Mouse (Mus musculus) heart, embryonic 10.5 days (tissue): ENCODE data around the gene Sgca. TPM values are rescaled to one million over a fixed set of nuclear protein-coding genes. Genes with fewer than 3 reads are reported as not detected.

ENCODE experiments used
- DNase-seq: peaks from one replicate; pipeline ENCODE4 v3.0.0-alpha.2; 2017; ENCODE audit warnings: low spot score
- H3K27ac ChIP-seq: fragments of 300-500 bp; sonication (generic); 2 replicates; pipeline ENCODE4 v1.5.1; 2016; ENCODE audit warnings: mild to moderate bottlenecking
- H3K27me3 ChIP-seq: fragments of 300-500 bp; sonication (generic); 2 replicates; pipeline ENCODE4 v1.6.1; 2016; ENCODE audit warnings: mild to moderate bottlenecking; ENCODE audit not compliant: poor library complexity, insufficient read depth, severe bottlenecking
- H3K36me3 ChIP-seq: fragments of 300-500 bp; sonication (generic); 2 replicates; pipeline ENCODE4 v1.6.1; 2016; ENCODE audit warnings: mild to moderate bottlenecking, moderate library complexity
- H3K4me1 ChIP-seq: fragments of 300-500 bp; sonication (generic); 2 replicates; pipeline ENCODE4 v1.6.1; 2016; ENCODE audit warnings: mild to moderate bottlenecking
- H3K4me3 ChIP-seq: fragments of 300-500 bp; sonication (generic); 2 replicates; pipeline ENCODE4 v1.5.1; 2016; ENCODE audit warnings: mild to moderate bottlenecking, moderate library complexity
- H3K9me3 ChIP-seq: fragments of 300-500 bp; sonication (generic); 2 replicates; pipeline ENCODE4 v1.6.1; 2016; ENCODE audit warnings: mild to moderate bottlenecking, moderate library complexity
- WGBS: fragments of 180-500 bp; shearing (Covaris S2); methylation state at CpG from one replicate; pipeline ENCODE4 v1.1.7; 2016; 5-methylcytosine and 5-hydroxymethylcytosine counted together
- polyA plus RNA-seq: library from polyadenylated mRNA; unstranded; fragments of >200 nt; fragmentation: Nextera tagmentation; extraction: Ambion mirVana; gene quantifications from 2 replicates; pipeline ENCODE4 v1.2.1, GENCODE M21; 2016

The Sgca gene
- polyA plus RNA-seq, 1 experiment from 2014 or later, result 12.5 TPM

DNA sequence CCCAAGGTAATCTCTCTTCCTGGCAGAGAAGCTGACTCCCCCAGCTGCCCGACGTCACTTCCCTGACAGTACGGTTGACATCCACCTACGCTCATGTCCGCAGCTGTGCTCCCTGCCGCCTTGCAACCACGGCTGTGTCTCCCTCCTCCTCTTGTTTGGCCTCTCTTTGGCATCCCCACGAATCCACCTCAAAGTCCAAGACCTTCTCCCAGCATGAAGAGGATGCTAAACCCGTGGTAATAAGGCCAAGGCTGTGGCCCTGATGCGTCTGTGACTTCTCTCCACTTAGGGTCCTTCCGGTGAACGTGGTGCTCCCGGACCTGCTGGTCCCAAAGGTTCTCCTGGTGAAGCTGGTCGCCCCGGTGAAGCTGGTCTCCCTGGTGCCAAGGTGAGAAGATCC is 33.1 kb downstream of the Sgca start:
- Histone ChIP-seq H3K4me1 (peaks cover 4% of the 10 kb centered on the region; the same call in 1 of the 2 replicates), H3K4me3 (no peak overlapping the region), H3K27me3 (peaks cover 99% of the 10 kb centered on the region), H3K36me3 (peaks cover 42% of the 10 kb centered on the region), H3K9me3 (no peaks in the 10 kb centered on the region), H3K27ac (no peak overlapping the region)
- no peak for DNase-seq
- WGBS, result 73% methylated on average over 15 of the region's 15 CpGs

DNA sequence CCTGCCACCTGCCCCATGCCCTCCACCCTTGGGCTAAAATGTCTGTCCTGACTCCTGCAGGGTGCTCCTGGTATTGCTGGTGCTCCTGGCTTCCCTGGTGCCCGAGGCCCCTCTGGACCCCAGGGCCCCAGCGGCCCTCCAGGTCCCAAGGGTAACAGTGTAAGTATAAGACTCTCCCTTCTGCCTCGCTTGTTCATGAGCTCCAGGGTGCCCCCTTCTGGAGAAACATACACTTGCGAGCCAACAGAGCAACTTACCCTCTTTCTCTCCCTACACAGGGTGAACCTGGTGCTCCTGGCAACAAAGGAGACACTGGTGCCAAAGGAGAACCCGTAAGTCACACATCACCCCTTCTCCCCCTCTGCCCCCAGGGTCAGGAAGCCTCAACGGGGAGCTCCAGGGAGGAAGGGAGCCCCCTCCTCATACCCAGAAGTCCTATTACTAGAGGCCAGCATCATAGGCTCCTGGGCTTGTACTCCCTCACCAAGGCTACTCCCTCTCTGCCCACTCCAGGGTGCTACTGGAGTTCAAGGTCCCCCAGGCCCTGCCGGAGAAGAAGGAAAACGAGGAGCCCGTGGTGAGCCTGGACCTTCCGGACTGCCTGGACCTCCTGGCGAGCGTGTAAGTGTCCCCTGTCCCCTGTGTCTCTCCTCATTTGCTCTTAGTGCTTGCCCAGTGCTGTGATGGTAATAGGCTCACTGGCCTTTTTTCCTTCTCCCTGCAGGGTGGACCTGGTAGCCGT is 33.7 kb downstream of the Sgca start:
- no peak overlapping the region for H3K27ac ChIP-seq
- H3K4me3 ChIP-seq, result no peak overlapping the region
- H3K27me3 ChIP-seq, result peaks cover 99% of the 10 kb centered on the region
- H3K4me1 ChIP-seq, result peaks cover 10% of the 10 kb centered on the region
- WGBS, result 46% methylated on average over 13 of the region's 13 CpGs
- no peak for DNase-seq
- H3K36me3 ChIP-seq, result peaks cover 36% of the 10 kb centered on the region
- H3K9me3 ChIP-seq, result no peaks in the 10 kb centered on the region

DNA sequence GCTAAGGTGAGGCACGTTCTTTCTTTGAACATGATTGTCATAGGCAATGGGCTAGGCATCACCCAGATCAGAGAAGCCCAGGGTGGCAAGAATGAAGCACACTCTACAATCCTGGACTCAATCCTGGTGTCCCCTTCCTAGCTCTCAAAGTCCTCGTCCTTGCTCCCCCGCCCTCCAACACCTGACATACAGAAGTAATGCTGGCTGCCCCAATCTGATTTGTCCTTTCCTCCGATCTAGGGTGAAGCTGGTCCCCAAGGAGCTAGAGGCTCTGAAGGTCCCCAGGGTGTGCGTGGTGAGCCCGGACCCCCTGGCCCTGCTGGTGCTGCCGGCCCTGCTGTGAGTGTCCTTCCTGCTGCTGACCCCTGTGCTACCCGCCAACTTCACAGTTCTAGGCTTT is 34.4 kb downstream of the Sgca start:
- no peaks in the 10 kb centered on the region for H3K9me3 ChIP-seq
- H3K27me3 ChIP-seq, result peaks cover 92% of the 10 kb centered on the region
- H3K4me3 ChIP-seq, result no peak overlapping the region
- 75% methylated on average over 8 of the region's 8 CpGs for whole genome bisulfite sequencing
- H3K36me3 ChIP-seq, result peaks cover 30% of the 10 kb centered on the region
- H3K4me1 ChIP-seq, result peaks cover 14% of the 10 kb centered on the region
- H3K27ac ChIP-seq, result no peak overlapping the region
- no peak for DNase-seq

GRCm38 (mm10) chr11:94941121-94941520 is 35.0 kb downstream of the Sgca start:
- Histone ChIP-seq H3K36me3 (peaks cover 26% of the 10 kb centered on the region), H3K27me3 (peaks cover 92% of the 10 kb centered on the region)
- 32% methylated on average over 9 of the region's 9 CpGs for WGBS

GRCm38 (mm10) chr11:94939280-94939679 is 36.8 kb downstream of the Sgca start:
- H3K4me3 ChIP-seq, result peak overlapping the region; percentile 9; the same call in 1 of the 2 replicates
- H3K36me3 ChIP-seq, result peaks cover 15% of the 10 kb centered on the region
- 21% methylated on average over 4 of the region's 4 CpGs for WGBS
- no peak for DNase-seq
- H3K9me3 ChIP-seq, result no peaks in the 10 kb centered on the region
- no peak overlapping the region for H3K27ac ChIP-seq
- H3K4me1 ChIP-seq, result peaks cover 30% of the 10 kb centered on the region
- peaks cover 93% of the 10 kb centered on the region for H3K27me3 ChIP-seq

More at GRCm38 (mm10) chr11:94941121-94941520, 35.0 kb downstream of the Sgca start:
- no peak overlapping the region for H3K27ac ChIP-seq
- H3K4me1 ChIP-seq, result peaks cover 21% of the 10 kb centered on the region
- no peak for DNase-seq
- H3K9me3 ChIP-seq, result no peaks in the 10 kb centered on the region
- H3K4me3 ChIP-seq, result no peak overlapping the region

- WGBS, result 31% methylated on average over 9 of the region's 9 CpGs
- H3K27ac ChIP-seq, result no peak overlapping the region
- peaks cover 13% of the 10 kb centered on the region for H3K36me3 ChIP-seq
- H3K4me3 ChIP-seq, result peak overlapping the region; percentile 59
- no peaks in the 10 kb centered on the region for H3K9me3 ChIP-seq
- H3K4me1 ChIP-seq, result peaks cover 39% of the 10 kb centered on the region
- DNase-seq, result no peak
- peaks cover 93% of the 10 kb centered on the region for H3K27me3 ChIP-seq
Measured at GRCm38 (mm10) chr11:94938296-94938695, 37.8 kb downstream of the Sgca start.

DNA sequence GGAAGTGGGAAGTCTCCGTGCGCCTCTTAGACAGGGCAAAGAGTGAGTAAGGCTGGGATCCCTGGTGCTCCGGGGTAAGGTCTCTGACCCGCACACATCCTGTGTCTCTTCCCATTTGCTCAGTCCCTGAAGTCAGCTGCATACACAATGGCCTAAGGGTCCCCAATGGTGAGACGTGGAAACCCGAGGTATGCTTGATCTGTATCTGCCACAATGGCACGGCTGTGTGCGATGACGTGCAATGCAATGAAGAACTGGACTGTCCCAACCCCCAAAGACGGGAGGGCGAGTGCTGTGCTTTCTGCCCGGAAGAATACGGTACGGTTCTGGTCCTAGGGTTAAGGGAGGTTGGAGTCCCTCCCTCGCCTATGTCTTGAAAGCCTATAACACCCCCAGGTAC is 38.3 kb downstream of the Sgca start:
- 2% methylated on average over 15 of the region's 15 CpGs for WGBS
- Histone ChIP-seq H3K27me3 (peaks cover 93% of the 10 kb centered on the region), H3K4me1 (peaks cover 44% of the 10 kb centered on the region), H3K27ac (peak overlapping the region; percentile 57), H3K36me3 (peaks cover 10% of the 10 kb centered on the region), H3K9me3 (no peaks in the 10 kb centered on the region), H3K4me3 (peak overlapping the region; percentile 59)
- no peak for DNase-seq

GRCm38 (mm10) chr11:94937335-94937781 is 38.8 kb downstream of the Sgca start:
- peak overlapping the region; percentile 57 for H3K27ac ChIP-seq
- no peaks in the 10 kb centered on the region for H3K9me3 ChIP-seq
- H3K36me3 ChIP-seq, result peaks cover 9% of the 10 kb centered on the region
- H3K4me1 ChIP-seq, result peaks cover 45% of the 10 kb centered on the region
- DNase-seq, result no peak
- peak overlapping the region; percentile 59 for H3K4me3 ChIP-seq
- WGBS, result 1% methylated on average over 18 of the region's 18 CpGs
- peaks cover 93% of the 10 kb centered on the region for H3K27me3 ChIP-seq

DNA sequence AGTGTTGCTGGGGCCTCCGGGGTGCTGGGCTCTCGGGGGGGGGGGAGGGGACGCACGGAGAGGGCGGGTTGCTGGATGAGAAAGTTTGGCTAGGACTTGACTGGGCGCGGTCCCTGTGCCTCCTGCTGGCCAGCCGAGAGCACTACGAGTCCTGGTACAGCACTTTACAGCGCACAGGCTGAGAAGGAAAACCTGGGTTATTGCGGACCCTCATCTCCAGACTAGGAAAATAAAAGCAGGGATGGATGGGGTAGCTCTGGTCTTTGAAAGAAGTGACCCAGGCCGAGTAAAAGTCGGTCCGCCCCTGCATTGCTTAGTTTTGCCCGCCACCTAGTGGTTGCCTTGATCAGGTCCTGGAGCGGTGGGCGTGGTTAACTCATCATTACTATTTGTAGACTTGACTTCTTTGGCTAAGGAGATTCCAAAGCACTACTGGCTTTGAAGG is 39.3 kb downstream of the Sgca start:
- peak; percentile 91 for DNase-seq
- Histone ChIP-seq H3K9me3 (no peaks in the 10 kb centered on the region), H3K36me3 (peaks cover 4% of the 10 kb centered on the region), H3K27me3 (peaks cover 93% of the 10 kb centered on the region), H3K4me3 (peak overlapping the region; percentile 59), H3K27ac (peak overlapping the region; percentile 54), H3K4me1 (peaks cover 45% of the 10 kb centered on the region)
- under 1% methylated on average over 17 of the region's 17 CpGs for WGBS

- Histone ChIP-seq H3K4me3 (peak within 1 kb of the TSS; percentile 59), H3K36me3 (peaks cover 1% of the 10 kb centered on the region), H3K27ac (peak within 1 kb of the TSS; percentile 54), H3K27me3 (peaks cover 89% of the 10 kb centered on the region), H3K4me1 (peaks cover 45% of the 10 kb centered on the region), H3K9me3 (no peaks in the 10 kb centered on the region)
- DNase-seq, result no peak
- WGBS, result 14% methylated on average over 19 of the region's 19 CpGs
Measured at GRCm38 (mm10) chr11:94936045-94936444, 40.1 kb downstream of the Sgca start, which contains the start of gene Col1a1. Gene Col1a1, plus strand, starts transcription at chr11:94936224.

DNA sequence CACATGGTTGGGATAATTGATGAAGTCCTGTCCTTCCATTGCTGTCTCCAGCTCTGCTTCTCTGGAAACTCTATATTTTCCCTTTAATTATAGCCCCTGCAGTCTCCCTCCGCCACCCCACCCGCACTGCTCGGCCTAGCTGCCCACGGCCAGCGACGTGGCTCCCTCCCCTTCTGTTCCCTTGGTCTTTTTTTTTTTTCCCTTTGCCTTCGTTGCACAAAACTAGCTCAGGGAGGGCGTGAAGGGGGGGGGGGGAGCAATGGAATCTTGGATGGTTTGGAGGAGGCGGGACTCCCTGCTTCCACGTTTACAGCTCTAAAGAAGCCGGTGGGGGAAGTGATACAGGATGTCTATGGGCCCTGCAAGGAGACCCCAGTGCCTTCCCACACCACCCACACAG is 41.6 kb downstream of the Sgca start:
- H3K27me3 ChIP-seq, result peaks cover 74% of the 10 kb centered on the region
- H3K4me3 ChIP-seq, result no peak overlapping the region

DNA sequence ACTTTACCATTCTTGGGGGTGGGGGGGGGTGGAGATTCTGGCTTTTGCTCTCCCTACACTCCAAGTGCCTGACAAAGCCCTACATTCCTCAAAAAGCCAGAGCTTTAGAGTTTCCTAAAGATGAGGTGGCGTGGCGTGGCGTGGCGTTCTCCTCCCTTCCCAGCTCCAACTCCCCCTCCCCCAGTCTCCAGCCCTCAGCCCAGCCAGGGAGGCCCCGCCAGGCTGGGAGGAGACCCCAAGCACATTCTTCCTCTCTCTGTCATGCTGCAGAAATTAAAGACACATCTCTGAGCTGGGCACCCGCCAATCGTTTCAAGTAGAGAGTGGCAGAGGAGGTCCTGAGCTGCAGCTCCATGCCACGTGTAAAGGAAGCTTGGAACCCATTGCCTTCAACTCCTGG is 42.5 kb downstream of the Sgca start:
- H3K9me3 ChIP-seq, result no peaks in the 10 kb centered on the region
- DNase-seq, result no peak
- H3K27ac ChIP-seq, result peak overlapping the region; percentile 56; the same call in 1 of the 2 replicates
- WGBS, result 14% methylated on average over 8 of the region's 8 CpGs
- H3K36me3 ChIP-seq, result no peaks in the 10 kb centered on the region
- H3K4me3 ChIP-seq, result no peak overlapping the region
- H3K27me3 ChIP-seq, result peaks cover 64% of the 10 kb centered on the region
- peaks cover 69% of the 10 kb centered on the region for H3K4me1 ChIP-seq

More for the DNA sequence above, 41.6 kb downstream of the Sgca start:
- H3K9me3 ChIP-seq, result no peaks in the 10 kb centered on the region
- H3K36me3 ChIP-seq, result no peaks in the 10 kb centered on the region; the same call in 1 of the 2 replicates
- DNase-seq, result no peak
- peaks cover 60% of the 10 kb centered on the region for H3K4me1 ChIP-seq
- WGBS, result 31% methylated on average over 11 of the region's 11 CpGs
- peak overlapping the region; percentile 56; the same call in 1 of the 2 replicates for H3K27ac ChIP-seq

GRCm38 (mm10) chr11:94930151-94930550 is 46.0 kb downstream of the Sgca start:
- H3K4me3 ChIP-seq, result no peak overlapping the region
- H3K4me1 ChIP-seq, result peaks cover 68% of the 10 kb centered on the region
- H3K27ac ChIP-seq, result peak overlapping the region; percentile 89
- DNase-seq, result no peak
- 33% methylated on average over 4 of the region's 4 CpGs for WGBS
- H3K9me3 ChIP-seq, result no peaks in the 10 kb centered on the region
- peaks cover 37% of the 10 kb centered on the region for H3K27me3 ChIP-seq
- no peaks in the 10 kb centered on the region for H3K36me3 ChIP-seq
